Mouse (Mus musculus): ENCODE data around the gene Pmepa1.

Gene Pmepa1

GRCm38 (mm10) chr2:173276859-173277258 is 526 bp upstream of the Pmepa1 start:
- DNase-seq (ENCODE audit: low spot score in 2 of 2) = peak in 1 of 2 experiments; percentile 28

GRCm38 (mm10) chr2:173275343-173276201 is 761 bp downstream of the Pmepa1 start:
- peak; percentile 25 to 32 for DNase-seq (ENCODE audit: low spot score in 2 of 2)

- peak; percentile 47 to 53 for DNase-seq (ENCODE audit: low spot score in 2 of 2)
Observed at GRCm38 (mm10) chr2:173274428-173275342, 1.6 kb downstream of the Pmepa1 start.

GRCm38 (mm10) chr2:173273885-173274284 is 2.4 kb downstream of the Pmepa1 start:
- DNase-seq (ENCODE audit: low spot score in 2 of 2) = no peak

DNA sequence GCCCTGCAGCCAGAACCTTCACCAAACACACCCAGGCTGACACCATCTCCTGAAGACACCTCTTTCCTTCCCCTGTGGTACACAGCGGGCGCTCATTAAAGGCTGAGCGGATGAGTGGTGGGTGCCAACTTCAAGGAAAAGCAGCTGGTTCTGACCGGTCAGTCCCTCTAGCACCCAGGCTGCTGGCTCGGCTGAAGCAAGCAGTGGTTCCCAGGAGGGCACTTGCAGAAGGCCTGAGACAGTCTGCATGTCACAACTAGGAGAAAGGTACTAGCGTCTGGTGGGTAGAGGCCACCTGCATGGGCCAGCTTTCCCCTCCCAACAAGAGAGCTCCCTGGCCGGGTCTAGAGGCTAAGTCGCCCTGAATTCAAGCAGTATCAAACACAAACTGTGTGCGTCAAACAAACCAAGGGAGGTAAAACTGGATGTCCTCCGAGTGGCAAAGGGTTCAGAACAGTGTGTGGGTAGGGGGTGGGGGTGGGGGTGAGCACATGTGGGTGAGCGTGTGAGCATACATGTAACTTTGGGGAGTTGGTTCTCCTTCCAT is 3.9 kb downstream of the Pmepa1 start:
- DNase-seq (ENCODE audit: low spot score in 2 of 2) = no peak

DNA sequence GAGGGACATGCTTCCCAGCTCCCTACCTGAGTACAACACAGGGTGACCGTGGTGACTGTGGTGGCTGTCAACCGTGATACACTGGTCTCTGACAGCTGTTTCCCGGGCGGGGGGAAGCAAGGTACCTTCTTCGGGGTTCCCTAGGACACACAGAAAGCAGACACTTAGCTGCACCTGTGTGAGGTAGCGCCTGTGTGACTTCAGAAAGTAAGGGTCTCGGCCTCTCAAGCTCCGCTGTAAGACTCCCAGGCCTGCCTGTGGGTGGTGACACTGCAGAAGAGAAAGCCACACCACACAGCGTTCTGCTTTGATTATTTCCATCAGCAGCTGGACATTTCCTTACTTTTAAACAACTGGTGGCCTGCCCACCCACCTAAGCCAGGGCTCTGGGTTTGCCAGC is 4.8 kb downstream of the Pmepa1 start:
- peak; percentile 26 to 35 for DNase-seq (ENCODE audit: low spot score in 2 of 2)

DNA sequence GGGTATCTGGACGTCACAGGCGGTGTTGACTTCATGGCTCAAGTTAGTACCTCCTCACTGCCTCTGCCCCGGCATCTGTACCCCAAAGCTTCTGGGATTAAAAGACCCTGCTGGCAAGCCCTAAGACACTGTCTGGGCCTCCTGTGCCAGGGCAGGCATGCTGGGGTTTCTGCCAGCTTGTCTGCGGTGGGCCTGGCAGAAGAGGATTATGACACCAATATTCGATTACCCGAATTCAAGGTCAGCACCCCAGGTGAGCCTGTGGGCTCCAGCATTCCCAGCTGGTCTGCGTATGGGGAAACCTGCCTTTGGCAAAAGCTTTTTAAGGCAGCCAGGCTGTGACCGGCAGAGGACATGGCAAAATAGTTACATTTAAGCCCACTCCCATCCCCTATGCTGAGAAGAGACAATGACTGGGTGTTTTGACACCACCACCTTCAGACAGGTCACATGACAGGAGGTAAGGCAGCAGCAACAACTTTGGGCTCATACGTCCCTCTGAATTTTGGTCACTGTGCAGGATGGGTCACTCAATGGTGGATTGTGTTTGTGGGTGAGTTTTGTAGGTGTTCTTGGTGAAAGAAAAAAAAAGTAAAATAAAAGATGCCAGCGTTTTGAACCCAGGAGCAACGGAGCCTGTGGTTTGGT is 5.6 kb downstream of the Pmepa1 start:
- no peak for DNase-seq (ENCODE audit: low spot score in 2 of 2)

DNA sequence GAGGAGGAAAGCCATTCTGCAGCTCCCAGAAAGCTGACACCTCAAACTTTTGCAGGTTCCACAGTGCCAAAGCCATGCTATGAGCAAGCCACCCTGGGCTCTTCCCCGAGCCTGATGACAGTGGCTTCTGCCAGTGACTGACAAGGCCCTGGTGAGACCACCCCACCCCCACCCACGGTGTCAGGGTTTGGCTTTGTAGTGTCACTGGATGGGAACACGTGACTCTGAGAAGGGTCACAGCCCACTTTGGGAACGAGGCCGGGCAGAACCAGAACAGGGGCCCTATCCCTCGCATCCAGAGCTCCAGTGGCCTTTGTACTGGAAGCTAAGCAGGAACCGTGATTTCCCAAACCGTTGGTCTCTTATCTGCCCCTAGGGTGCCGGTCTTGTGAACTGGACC is 6.1 kb downstream of the Pmepa1 start:
- no peak for DNase-seq (ENCODE audit: low spot score in 2 of 2)

DNA sequence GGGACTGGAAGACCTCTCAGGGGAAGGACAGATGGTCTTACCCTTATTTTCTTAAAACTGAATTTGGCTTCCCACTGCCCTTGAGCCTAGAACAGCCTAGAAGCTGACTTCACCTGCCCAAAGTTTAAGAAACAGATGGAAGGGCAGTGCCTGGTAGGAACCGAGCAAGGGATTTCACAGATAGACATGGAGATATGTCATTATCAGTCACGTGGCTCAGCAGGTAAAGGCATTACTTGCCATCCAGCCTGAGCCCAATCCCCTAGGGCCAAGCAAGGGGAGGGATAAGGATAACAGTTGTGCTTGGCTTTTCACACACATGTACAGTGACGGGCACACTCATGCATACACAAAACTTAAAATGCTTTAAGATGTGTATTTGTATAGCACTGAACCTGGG is 8.8 kb downstream of the Pmepa1 start:
- no peak for DNase-seq (ENCODE audit: low spot score in 2 of 2)

- DNase-seq (ENCODE audit: low spot score in 2 of 2) = no peak
Observed at GRCm38 (mm10) chr2:173266349-173267112, 9.8 kb downstream of the Pmepa1 start.

- DNase-seq (ENCODE audit: low spot score in 2 of 2) = no peak
Observed at GRCm38 (mm10) chr2:173265468-173266265, 10.7 kb downstream of the Pmepa1 start.

GRCm38 (mm10) chr2:173264467-173265128 is 11.7 kb downstream of the Pmepa1 start:
- peak; percentile 69 to 71 for DNase-seq (ENCODE audit: low spot score in 2 of 2)

DNA sequence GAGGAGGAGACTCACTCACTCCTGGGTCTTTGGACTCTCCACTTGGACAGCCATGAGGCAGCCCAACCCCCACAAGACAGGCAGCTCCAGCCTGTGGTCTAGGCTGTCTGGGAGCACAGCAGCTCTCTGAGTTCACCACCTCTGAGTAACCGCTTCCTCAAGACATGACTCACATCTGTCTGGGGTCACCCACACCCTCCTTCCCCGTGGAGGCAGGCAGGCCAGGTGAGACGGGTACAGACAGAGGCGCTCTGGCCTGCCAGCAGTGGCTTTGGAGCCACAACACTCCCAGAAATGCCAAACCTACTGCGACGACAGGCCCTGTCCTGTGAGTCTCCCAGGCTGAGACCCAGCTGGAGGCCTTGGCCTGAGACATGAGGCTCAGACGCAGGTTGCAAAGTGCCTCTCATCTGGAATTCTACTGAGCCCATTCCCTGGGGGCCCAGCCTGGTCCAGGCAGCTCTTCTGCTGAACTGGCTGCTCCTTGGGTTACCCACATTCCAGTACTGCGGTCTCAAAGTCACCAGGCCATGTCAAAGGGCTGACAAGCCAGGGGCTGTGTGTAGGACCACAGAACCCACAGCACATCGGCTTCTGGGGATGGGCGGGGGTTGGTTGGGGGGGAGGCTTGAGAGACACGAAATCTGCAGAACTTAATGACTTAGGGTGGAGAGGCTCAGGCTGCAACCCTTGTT is 12.6 kb downstream of the Pmepa1 start:
- DNase-seq (ENCODE audit: low spot score in 2 of 2) = peak; percentile 56 to 63

DNA sequence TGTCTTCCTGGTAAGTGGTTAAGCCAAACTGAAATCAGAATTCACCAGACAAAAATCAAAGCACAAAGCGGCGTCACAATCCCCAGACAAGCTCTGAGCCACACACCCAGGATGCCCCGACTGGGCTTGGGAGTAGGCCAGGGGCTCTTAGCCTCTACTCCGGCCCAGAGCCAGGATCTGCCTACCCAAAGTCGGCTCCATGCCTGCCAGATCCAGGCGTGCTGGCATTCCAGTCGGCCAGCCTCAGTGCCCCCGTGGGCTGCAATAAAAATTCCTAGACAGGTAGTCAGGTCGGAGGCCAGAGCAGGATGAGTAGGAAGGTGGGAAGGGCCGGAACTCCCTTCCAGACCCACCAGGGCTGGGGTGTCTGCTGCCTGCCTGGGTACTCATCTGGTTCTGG is 14.8 kb downstream of the Pmepa1 start:
- DNase-seq (ENCODE audit: low spot score in 2 of 2) = no peak

DNA sequence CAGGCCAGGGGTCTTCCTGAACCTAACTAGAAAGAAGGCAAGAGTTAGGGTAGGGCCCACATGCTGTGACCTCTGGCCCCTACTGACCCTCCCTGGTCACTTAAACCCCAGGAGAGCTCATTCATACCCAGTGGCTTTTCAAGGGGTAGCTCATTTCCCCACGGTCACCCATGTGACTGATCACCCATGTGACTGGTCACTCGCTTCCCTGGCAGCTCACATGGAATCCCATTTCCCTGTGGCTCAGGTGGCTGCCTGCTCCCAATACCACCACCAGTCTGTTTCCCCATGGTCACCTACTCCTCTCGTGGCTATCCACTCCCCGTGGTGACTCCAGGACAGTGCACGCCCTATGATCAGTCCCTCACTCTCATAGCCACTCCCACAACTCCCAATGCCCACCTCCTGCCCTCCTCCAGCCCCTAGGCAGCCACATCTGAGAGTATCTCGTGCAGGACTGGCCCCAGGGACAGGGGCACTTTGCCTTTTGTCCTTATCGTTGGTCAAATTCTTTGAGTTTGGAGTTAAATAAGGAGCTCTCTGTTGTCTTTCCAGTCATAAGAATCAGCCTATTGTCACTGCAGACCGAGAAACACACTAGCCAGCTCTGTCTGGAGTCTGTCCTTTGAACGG is 17.8 kb downstream of the Pmepa1 start:
- no peak for DNase-seq (ENCODE audit: low spot score in 2 of 2)

GRCm38 (mm10) chr2:173257610-173258009 is 18.7 kb downstream of the Pmepa1 start:
- DNase-seq (ENCODE audit: low spot score in 2 of 2) = no peak

DNA sequence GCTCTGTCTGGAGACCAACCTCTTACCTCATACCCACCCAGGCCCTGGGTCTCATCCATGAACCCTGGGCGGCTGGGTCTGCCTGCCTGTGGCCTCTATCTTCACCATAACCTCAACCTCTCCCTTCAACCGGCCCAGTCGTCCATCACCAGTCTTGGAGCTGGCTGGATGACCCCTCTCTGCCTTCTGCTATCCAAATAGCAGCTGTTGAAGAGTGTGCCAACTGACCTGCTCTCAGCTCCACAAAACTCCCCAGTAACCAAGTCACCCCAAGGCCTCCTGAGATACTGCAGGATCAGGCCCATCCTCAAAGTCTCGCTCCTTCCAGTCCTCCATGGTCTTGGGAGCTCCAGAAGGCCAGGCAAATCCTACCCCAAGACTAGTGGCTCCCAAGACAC is 19.8 kb downstream of the Pmepa1 start:
- DNase-seq (ENCODE audit: low spot score in 2 of 2) = no peak

DNA sequence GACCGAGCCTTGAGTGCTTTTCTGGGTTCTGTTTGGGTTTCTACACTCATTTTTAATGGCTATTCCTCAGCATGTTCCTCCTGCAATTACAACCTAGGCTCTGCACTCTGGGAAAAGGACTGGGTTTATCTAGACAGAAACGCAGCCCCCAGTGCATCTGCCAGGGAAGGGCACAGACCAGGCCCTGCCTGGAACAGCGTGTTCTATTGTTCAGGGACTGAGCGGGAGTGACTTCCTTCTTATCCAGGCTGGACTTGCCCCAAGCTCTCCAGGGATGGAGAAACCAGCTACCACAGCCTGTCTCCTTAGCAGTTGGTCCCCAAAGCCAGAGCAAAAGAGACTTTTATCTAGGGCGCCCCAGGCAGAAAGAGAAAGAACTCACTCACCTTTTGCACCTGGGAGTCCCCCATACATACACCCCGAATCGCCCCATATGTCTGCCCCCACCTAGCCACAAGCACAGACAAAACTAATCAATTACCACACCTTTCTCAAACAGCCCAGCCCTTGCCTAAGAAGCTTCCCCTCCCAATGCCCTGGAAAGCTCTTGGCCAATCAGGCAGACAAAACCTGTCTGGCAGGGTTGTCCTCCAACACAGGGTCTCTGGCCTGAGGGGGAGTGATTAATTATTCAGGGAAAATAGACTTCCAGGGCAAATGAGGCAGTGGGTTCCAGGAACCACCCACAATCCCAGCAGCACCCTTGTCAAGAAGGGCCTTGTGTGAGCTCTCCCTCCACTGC is 20.4 kb downstream of the Pmepa1 start:
- no peak for DNase-seq (ENCODE audit: low spot score in 2 of 2)

Measured in thymus, postnatal 10 days (tissue).